Mouse (Mus musculus): ENCODE measurements around the gene Mboat2.

The Mboat2 gene

DNA sequence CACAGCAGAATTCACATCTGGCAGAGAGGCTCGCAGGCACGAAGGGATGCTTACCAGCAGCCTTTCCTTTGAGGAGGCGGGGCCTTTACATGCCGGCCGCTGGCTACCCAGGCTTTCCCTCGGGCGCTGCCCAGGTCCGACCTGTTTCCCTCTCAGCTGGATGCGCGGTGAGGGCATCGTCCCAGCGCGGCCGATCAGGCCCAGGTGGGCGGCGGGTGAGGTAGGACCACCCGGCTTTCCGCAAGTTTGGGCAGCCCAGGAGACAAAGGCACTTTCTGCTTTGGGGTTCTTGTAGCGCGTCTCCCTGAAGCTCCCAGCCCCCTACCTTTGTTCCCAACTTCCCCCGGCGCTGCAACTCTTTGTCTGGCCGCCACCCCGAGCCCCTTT, at the start of gene Mboat2:
Gene Mboat2 (plus strand): TSS at position 114 of the 387 bp plus-strand sequence.
- DNase-seq (ENCODE audit: low spot score in 2 of 2): peak in 1 of 2 experiments; percentile 64

DNA sequence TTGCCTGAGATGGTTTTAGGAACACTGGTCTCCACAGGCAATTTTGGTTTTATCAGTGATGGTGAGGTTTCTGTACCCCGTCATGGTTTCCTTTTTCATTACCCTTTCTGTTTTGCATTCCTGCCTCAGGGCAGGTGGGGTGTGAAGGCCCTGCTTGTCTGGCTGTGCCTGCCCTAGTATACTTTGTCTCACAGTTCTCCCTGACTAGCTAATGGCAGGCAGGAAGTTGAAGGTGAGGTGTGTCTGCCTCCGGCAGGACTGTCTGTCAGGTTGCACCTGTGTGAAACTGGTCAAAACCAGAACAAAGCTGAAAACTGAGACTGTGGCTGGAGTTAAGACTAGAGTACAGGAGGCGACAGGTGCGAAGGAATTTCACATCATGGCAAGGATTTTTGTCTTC, 46.9 kb upstream of the Mboat2 start:
- DNase-seq (ENCODE audit: low spot score in 2 of 2): no peak

DNA sequence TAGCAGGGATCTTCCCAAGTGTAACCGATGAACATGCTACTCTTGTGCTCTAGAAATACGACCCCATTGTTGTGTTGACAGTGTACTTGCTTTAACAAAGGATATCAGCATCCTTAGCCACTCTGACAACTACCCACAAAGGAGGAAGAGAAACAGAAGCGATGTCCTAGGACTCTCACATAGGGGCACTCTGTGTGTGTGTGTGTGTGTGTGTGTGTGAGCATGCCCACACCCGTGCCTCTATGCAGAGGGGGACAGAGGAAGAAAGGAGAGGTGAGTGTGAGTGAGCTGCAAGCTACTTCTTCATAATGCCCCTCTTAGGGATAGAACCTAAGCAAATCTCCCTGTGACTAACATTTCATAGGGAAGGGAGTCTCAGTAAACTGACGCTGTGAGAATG, 44.8 kb upstream of the Mboat2 start:
- DNase-seq (ENCODE audit: low spot score in 2 of 2): no peak

DNA sequence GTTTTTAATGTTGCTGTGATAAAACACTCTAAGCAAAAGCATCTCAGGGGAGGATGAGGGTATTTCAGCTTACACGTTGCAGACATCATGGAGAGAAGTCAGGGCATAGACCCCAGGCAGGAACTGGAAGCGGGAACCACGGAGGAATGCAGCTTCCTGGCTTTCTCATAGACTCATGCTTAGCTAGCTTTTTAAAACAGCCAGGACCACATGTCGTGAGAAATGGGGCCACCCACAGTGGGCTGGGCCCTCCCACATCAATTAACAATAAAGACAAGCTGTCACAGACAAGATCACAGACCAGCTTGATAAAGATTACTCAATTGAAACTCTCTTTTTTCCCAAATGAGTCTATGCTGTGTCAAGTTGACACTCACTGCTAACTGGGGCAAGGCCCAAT, 44.4 kb upstream of the Mboat2 start:
- no peak for DNase-seq (ENCODE audit: low spot score in 2 of 2)

DNA sequence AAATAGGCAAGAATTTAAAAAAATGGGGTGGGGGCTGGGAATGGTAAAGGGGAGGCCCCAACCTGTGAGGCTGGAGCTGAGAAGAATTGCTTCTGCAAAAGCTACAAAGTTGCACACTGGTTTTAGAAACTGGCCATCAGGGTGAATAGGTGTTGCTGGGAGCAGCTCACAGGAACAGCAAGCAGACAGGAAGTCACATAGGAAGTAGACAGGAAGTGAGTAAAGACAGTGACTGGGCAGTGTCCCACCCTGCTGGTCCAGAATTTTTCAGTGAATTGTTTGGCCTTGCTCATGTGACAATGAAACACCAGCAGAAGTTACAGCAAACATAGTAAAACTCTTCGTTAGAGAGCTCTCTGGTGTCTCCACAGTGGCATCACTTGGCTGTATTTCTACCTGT, 41.0 kb upstream of the Mboat2 start:
- no peak for DNase-seq (ENCODE audit: low spot score in 2 of 2)

DNA sequence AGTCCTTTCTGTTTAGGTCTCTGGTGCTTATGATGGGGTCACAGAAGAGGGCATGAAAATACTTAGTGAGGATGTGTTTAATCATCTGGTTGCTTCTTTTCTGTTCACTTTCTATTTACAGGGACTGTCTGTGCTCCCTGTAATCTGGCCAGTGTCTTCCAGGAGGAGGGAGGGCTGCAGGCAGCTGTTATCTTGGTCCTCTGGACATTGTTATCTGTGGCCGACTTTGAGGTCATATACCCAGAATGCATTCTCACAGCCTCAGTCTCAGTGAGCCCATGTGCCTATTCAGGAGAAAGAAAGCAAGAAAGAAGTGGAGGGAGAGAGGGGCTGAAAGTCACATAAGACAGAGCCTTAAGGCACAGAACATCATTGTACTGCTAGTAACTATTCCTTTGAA, 19.4 kb upstream of the Mboat2 start:
- DNase-seq (ENCODE audit: low spot score in 2 of 2): no peak

DNA sequence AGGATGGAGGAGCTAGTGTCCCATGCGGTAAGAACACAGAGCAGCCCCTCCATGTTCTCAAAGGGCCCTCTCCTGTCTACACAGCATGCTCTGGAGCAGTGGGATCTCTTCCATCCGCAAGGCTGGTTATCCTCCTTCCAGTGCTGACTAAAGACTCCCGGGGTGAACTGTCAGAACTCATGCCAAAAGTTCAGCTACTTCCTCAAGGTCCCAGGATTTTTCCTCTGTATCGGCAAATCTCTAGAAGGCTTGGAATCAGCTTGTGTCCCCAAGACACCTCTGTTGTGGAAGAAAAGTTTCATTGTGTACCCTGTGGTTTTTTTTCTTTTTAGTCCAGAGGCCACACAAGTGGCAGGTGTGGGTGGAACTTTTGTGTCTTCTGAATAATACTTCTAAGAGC, 18.8 kb upstream of the Mboat2 start:
- no peak for DNase-seq (ENCODE audit: low spot score in 2 of 2)

DNA sequence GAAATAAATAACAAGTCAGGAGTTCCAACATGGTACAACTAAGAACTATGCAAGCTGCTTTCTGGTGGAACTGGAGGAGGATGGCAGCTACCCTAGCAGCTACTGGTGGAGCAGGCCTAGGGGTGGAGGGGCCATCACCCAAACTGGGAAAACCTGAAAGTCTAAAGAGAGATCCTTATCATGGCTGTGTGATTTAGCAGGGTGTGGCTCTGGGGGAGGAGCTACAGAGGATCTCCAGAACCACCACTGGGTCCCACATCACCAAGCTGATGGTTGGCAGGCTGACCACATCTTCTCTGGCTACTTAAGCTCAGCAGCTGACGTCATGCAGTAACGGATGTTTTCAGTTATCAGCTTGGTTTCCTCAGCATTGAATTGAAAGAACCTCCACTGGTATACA, 7.8 kb upstream of the Mboat2 start:
- DNase-seq (ENCODE audit: low spot score in 2 of 2): no peak

DNA sequence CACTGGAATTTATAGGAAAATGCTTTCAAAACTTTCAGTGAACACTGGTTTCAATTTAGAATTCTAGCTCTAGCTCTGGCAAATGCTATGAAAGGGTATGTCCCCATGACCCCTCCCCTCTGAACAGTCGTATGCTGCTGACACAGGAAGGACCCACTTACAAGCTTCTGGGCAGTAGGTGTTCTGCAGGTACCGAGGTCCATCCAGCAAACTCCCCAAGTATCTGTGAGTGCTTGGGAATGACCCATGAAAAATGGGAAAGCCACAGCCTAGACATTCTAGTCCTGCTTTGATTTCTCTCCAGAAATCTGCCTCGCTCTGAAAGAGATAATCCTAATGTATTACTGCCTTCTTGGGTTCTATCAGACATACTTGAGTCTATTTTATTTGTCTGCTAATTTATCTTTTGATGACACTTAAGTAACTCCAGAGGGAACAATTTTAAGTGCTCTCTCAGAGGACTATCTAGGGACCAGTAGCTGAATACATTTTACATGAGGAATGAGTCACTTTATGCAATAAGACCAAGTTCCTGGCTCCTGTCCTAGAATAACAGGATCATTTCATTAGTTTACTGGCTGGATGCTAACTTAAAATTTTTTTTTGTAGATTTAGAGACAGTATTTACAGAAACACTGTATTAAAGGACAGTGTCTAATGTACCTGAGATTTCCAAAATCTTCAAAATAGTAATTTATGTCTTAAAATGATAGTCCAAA, 6.9 kb upstream of the Mboat2 start:
- DNase-seq (ENCODE audit: low spot score in 2 of 2): no peak

DNA sequence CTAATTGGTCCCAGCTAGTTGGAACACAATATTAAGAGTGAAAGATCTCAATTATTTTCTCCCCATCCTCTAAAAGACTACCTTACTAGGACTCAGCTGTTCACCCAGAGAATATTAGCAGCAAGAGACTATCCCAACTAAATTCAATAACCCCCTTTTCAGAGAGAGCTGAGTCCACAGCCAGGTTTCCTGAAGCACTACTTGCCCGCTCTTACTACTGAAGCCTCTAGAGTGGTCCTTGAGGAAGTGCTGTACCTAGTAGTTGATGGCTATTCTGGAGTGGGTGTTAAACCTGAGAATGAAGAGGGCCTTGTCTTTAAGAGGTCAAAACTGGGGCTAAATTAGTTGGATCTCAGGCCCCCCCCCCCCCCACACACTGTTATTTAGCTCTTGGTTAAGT, 593 bp upstream of the Mboat2 start:
- DNase-seq (ENCODE audit: low spot score in 2 of 2): no peak

DNA sequence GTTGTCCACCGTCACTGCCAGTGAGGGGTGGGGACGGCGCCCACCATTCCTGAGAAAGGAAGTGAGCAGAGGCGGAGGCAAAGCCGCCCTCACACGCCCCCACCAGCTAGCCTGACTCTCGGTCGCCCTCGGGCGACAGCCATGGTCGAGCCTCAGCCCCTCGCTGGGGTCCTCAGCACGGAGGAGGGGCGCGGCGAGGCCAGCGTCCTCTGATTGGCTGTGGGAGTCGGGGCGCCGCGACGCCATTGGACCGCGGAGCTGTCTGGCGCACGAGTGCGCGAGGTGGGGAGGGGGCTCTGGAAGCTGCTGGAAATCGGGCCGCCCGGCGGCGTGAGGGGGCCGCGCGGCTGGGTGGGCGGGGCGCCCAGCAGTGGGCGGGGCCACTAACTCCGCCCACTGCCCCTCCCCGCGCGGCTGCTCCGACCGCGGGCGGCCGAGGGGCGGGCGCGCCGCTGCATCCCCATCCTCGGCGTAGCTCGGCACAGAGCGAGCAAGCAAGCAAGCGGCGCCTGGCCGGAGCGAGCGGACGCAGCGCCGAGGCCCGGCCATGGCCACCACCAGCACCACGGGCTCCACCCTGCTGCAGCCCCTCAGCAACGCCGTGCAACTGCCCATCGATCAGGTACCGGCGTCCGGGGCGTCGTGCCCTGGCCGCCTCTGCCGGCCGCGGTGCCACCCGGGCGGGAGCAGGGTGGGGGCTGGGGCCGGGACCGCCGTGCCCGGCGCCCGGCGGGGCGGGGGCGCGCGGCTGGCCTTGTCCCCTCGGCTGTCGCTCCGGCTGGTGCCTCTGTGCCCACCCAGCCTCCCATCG, 679 bp downstream of the Mboat2 start:
- peak; percentile 97 for DNase-seq (ENCODE audit: low spot score in 2 of 2)

DNA sequence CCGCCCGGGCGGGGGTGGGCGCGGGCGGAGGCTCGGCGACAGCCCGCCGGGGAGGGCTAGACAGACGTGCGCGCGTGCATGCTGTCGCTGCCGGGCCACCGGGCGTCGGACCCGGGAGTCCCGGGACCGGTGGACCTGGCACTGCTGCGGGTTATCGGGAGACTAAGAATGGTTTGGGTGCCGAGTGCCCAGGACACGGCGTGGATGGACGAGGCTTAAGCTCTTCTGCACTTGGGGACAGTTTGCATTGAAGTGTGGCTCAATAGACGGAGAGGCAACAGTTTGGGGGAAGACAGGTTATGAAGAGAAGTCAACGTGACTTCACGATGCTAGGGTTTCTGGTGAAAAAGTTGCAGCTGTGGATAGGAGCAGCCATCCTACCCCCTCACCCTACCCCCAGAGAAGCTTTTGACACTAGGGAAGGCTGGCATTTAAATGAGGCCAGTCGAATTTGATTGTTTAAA, 1.3 kb downstream of the Mboat2 start:
- peak; percentile 56 for DNase-seq (ENCODE audit: low spot score in 2 of 2)

DNA sequence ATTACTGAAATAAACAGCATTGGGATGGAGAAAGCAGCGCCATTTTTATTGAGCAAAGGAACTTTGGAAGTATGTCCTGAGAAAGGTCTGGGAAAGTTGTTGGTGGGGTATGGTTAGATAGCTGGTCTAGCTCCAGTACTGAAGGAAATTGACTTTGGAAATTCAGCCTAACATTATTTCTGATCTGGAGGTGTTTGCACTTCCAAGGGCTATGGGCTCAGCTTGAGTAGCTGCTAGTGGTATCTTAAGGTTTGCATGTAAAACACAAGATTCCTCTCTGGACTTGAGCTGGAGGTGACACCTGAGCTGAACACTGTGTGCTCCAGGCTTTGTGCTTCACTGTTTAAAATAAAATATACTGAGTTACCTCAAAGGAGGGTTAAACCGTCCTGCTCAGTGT, 1.8 kb downstream of the Mboat2 start:
- DNase-seq (ENCODE audit: low spot score in 2 of 2): no peak

DNA sequence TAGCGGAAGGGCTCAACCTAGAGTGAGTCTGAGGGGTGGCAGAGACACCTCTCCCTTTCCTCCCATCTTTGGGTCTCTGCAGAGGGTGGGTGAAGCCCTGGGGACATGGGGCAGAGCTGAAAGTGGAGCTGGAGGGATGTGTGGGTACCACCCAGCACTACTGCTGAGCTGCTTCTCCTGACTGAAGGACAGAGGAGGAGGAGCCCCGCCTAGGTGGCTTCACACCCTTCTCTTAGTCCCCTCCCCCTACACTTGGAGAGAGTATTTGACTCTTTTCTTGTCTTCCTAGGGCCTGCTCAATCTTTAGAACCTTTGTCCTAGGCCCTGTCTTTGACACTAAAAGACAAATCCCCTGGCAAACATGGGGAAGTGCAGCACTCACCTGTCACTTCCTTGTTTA, 7.3 kb downstream of the Mboat2 start:
- no peak for DNase-seq (ENCODE audit: low spot score in 2 of 2)

DNA sequence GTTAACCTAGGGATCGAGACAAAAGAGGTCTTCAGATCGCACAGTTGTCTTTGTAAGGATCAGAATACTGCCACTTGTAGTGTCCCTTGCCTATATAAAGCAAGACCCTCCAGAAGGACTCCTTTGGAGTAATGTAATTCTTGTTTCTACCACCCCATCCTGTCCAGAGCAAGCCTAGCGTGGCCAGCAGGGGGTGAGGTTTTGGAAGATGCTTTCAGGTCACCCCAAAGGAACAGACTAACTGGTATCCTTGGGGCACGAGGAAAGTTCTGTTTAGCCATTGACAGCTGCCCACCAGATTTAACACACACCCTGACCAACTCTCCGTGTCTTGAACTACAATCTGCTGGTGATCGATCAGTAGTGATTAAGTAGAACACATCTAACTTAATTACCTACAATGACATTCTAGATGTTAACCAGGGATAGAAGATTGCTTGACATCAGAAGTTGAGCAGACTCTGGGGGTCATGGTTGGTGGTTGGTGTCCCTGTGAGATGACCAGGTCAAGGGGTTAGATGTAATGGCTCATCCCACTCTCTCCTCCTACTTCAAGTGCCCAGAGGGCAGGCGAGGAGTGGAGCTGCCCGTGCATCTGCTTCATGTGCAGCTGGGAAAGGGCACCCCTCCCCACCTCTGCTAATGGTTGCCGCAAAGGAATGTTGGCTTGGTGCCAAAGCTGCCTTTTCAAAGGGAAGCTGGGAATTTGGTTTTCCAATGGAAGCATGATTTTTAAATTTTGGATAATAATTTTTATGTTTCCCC, 10.6 kb downstream of the Mboat2 start:
- no peak for DNase-seq (ENCODE audit: low spot score in 2 of 2)

DNA sequence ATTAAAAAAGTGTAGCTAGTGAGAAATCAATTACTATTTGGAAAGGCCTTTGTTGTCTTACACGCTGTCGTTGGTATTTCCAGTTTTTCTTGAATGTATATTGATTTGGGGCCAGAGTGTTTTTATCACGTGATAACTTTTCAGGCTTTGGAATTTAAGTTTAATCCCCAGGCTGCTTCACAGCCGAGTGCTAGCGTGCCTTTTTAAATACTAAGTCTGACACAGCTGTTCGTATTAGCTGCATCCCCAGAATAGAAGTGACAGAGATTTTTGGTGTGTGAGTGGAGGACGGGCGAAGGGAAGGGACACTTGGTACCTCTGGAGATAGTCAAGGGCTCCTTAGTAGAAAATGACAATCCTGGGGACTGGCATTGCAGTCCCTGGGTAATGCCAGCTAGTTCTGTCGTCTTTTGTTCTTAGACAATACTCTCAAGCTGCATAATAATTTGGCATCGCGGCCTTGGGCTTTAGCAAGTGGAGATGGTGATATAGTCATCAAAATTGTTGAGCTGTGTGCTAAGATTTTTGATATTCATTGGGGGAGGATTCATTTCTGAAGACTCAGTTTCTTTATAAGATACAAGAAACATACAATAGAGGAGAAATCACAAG, 11.7 kb downstream of the Mboat2 start:
- DNase-seq (ENCODE audit: low spot score in 2 of 2): no peak

DNA sequence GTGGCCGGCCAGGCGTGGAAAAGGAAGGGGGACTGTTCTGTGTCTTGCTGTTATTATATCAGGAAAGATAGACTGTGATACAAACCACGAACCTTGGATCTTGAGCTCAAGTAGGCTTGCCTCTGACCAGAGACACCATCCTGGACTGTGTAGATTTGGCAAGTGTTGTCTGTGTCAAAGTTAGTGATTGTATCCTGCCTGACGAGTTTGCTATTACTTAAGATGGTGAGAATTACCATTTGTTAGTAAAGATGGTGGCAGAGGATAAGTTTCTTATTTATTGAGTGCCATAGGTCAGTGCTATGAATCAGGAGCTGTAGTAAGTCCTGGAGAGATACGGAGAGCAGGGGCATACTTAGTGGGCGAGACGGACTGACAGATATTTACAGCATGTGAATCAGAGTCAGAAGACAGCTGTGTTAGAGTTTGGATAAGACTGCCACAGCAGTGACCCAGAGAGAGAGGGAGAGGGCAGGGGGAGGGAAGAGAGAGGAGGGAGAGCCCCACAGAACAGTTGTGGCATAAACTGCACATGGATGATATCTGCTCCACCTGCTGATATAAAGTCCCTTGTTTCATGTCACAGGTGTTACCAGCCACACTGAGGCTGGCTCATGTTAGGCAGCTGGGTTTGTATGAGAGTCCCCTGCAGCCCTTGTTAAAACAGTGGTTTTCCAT, 12.9 kb downstream of the Mboat2 start:
- DNase-seq (ENCODE audit: low spot score in 2 of 2): no peak

DNA sequence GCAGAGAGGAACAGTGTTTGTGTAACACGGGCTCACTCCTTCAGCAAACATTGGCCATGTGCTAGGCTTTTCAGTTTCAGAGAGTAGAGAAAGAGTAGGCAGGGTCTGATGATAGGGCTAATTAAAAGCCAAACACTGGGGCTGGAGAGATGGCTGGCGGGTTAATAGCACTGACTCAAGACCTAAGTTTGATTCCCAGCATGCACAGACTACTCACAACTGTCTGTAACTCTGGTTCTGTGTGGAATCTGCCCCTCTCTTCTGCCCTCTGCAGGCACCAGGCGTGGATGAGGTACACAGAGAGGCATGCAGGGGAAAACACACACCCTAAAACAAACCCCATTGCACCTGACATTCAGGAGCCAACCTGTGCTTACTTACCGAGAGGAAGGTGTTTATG, 14.7 kb downstream of the Mboat2 start:
- no peak for DNase-seq (ENCODE audit: low spot score in 2 of 2)

DNA sequence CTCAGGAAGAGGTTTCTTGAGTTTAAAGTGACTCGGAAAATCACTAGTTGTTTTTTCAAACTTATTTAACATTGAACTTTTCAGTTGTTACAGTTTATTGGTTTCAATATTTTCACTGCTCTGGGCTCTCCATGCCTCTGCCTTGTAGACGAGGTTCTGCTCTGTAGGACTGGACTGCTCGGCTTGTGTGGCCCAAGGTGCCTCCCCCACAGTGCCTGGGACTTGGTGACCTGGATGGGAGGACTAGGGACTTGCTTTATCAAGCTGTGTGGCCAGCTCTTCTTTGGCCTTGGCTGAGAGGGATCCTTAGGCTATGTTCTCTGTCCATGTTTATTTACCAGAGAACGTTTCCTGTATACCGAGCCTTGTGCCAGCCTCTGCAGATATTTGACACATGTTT, 17.4 kb downstream of the Mboat2 start:
- DNase-seq (ENCODE audit: low spot score in 2 of 2): no peak

DNA sequence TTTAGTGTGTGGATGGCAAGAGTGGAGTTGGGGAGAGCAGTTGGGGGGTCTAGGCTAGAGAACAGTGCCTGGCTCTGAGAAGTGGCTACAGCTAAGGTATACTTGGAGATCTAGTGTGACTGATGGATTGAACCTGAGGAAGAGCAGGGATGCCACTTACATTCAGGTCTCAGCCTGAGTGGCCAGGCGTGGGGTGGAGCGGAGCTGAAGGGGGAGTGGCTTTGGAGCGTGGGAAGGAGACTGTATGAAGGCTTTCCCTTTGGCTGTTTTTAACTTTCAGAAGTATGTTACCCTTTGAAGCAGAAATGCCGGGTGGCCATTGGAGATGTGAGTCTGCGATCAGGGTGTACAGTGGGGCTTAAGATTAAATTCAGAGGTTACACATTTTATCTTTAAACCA, 26.7 kb downstream of the Mboat2 start:
- no peak for DNase-seq (ENCODE audit: low spot score in 2 of 2)

DNA sequence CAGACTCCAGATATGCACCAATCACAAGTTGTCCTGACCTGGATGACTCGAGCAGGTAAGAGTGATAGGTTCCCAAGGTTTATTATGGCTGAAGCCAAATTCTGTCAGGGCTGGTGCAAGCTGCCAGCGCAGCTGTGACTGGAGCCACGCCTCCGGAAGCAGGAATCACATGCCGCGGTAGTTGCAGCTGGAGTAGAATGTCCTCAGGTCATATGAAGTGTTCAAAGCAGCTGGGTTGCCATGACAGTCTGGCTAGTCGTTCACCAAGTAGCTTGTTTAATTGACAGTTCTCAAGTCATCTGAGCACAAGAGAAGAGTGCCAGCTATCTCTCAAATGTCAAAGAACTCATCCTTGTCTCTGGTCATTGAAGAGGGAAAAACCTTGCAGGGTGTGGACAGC, 28.7 kb downstream of the Mboat2 start:
- DNase-seq (ENCODE audit: low spot score in 2 of 2): no peak

DNA sequence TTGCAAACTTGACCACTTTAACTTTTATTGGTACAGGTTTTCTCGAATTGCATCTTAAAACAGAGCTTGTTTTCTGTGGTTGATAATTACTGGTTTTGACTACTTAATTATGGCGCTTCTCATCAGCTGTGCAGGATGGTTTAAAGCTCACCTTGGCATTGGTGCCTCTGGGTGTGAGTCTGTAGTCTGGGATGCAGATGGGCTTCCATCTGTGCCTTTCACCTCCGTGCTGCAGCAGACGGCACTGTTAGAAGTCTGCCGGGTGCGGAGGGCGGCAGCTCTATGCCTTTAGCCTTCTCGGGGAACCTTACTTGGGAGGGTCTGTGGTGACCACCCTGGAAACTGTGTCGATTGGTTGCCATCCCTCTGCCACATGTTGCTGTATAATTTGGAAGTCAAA, 29.8 kb downstream of the Mboat2 start:
- no peak for DNase-seq (ENCODE audit: low spot score in 2 of 2)
